Mouse (Mus musculus) kidney, adult 11 months (tissue): ENCODE data around the gene Bsdc1.
"Not testable (repeated sequence)": the region's sequence is repeated elsewhere in the genome, so short reads cannot be mapped to it uniquely, and the experiment has no call there.

Source experiments
- DNase-seq: peaks from one replicate; pipeline ENCODE4 v3.0.0; 2022

Gene Bsdc1

DNA sequence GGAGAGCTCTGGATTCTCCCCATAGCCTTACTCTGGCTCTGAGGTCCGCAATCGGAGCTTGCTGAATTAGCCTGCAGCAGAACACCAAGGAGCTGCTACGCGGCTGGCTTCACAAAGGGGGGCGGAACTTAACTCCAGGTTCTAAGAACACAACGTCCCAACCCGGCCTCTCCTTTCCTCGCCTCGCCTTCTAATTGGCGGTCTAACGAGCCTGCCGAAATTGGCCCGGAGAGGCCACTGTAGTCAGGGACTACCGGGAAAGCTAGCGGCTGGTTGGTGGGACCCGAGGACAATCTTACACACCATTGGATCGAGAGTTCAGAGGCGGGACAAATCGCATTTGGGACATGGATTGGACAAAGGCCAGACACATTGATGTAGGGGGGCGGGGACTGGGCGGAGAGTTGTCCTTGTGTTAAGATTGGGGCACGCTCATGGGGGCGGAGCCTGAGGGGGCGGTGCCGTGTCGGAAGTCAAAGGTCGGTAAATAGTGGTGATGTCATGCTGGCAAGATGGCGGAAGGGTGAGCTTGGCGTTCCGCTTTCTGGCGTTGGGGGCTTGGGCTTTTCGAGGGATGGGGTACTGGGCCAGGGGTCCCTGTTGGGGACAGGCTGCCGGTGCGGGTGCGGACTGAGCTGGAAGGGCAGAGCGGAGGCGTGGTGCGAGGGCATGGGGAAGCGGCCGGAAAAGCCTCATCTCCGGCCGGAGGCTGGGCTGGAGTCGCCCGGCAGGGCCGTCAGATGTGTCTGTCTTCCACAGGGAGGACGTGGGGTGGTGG lies at the start of gene Bsdc1:
Gene Bsdc1, plus strand, starts transcription at position 399 of the 778 bp plus-strand sequence.
- peak; percentile 100 for DNase-seq

DNA sequence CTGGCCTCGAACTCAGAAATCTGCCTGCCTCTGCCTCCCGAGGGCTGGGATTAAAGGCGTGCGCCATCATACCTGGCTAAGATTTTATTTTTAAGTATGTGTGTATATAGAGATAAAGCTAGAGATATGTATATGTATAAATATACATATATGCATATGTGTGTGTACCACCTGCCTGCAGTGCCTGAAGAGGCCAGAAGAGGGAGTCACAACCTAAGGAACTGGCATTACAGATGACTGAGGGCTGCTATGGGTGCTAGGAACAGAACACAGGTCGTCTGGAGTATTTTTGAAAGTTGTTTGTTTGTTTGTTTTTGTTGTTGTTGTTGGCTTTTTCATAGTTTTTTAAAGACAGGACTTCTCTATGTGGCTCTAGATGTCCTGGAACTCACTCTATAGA lies 45.5 kb upstream of the Bsdc1 start:
- no peak for DNase-seq

DNA sequence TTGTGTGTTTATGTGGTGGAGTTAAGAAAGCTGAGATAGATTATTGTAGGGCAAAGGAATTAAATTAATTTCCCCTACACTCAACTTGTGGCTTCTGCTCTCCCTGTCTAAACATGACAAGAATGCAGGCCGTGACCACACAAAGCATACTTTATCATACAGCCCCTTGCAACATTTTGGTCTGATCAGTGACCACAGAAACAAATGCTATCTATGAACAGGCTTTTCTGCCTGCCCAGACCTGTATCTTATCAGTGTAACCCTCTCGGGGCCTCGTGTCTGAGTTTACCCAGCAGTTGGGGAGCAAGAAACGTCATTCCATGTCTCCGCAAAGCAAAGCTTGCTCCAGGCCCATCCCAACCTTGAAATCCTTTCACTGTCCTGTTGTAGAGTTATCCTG lies 44.9 kb upstream of the Bsdc1 start:
- DNase-seq, result no peak

DNA sequence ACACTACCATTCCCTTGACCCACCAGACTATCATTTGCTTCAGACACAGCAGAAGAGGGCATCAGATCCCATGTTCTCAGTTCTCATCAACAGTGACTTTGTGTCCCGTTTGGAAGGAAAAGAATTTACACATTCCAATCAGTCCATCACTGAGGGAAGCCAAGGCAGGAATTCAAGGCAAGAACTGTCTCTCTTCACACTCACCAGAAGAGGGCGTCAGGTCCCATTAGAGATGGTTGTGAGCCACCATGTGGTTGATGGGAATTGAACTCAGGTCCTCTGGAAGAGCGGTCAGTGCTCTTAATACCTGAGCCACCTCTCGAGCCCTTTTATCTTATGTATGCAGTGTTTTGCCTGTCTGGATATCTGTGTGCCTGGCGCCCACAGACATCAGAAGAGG lies 43.1 kb upstream of the Bsdc1 start:
- DNase-seq, result no peak

DNA sequence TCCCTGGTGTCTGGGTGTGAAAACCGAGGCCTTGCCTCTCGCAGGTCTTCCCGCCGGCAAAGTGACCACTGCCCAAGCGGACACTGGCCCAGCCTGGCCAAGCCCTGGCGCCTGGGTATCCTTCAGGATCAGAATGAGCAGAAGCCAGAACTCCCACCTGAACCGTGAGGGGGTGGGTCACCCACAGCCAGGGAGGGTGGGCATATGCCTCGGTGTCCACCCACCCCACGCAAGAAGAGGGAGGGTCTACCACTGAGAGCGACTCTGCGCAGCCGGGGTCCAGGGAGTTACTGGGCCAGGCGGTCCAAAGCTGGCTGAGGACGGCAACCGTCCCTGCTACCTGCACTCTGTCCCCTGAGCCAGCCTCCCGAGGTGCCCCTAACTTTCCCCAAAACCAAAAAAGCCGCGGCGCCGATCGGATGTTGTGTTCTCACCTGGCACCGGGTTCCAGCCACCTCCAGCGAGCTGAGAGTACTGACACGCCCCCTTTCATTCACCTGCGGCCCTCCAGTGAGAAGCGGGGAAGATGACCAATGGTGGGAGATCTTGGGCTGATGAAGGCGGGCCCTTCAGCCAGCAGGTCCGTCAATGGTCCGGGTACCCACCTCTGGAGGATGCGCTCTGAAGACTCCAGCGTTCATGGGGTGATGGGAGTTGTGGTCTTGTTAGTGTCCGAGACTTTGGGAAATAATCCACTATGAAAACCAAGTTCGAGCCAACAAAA lies 20.9 kb upstream of the Bsdc1 start, which contains the start of gene Zbtb8b:
Gene Zbtb8b, minus strand, starts transcription at position 514 of the 724 bp plus-strand sequence.
- peak; percentile 84 for DNase-seq

DNA sequence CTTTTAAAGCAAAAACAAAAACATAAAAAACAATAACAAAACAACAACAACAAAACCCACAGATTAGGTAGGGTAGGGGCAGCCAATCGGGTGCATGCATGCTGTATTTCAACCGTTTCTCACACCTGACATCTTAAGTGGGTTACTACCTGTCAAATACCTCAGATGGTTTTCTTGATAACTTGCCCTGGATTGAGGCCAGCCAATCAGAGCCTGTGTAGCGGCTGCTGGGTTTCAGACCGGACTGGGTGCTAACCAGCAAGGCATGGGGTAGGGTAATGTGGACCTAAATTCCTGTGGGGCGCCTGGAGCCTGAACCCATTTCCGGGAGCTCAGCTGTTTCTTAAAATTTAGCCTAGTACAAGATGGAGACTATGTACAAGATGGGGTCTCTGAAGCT lies 20.2 kb upstream of the Bsdc1 start:
- peak; percentile 40 for DNase-seq

DNA sequence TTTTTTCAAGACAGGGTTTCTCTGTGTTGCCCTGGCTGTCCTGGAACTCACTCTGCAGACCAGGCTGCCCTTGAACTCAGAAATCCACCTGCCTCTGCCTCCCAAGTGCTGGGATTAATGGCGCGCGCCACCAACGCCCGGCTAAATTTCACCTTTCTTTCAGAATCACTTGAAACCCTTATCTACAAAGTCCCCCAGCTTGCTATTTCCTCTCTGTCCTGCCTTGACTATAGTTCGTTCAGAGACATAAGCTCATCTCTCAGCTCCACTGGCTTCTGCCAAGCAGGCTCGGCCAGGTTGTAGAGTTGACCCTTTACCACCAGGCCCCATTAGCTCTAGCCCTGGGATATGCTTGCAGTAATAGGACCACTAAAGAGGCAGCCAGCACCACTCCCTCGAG lies 14.0 kb upstream of the Bsdc1 start:
- DNase-seq, result no peak

DNA sequence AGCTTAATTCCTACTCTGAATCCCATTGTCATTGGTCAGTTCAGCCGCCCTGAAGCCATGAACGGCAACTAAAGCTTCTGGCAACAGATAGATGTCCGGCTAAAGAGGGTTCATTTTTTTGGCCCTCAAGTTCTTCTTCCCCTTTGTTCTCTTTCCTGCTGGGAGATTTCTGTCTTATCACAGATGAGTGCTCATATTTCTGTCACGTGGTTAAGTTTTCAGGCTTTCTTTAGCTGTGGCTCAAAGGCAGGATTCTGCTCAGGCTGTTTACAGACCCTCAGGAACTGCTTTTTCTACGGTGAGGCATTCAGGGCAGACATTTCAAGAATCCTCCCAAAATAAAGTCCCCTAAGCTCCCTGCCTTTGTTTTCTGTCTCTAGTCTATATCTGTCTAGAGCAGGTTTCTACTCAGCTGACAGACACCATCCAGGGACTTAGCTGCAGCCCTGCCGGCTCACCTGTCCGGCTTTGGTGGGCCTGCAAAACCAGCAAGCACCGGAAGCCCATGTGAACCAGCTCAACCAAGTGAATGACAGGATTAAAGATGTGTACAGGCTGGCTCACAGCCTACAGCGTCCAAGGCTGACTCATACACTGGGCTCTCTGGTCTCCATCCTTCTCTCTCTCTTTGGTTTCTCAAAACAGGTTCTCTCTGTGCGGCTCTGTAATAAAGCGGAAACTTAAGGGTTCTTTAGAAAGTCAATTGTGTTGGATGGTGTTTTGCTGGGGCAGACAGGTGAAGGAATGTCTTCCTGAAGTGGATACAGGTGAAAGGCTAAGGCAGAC lies 13.4 kb upstream of the Bsdc1 start:
- DNase-seq, result no peak

DNA sequence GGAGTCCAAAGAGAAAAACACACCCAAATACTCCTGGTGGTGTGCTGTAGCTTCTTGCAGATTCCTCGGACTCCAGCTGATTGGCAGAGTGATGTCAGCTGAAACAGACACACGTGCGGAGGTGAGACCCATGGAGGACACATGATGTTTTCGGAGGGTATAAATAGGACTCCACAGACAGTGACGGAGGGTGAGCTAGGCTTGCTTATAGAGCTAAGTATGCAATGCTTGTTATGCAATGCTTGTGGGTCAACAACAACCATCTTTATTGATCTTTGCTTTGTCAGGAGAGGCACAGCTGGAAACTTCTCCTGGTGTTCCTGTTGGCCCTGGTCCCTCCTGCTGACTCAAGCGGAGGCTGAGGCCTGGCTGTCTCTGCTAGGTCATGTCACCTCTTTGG lies 12.7 kb upstream of the Bsdc1 start:
- no peak for DNase-seq

DNA sequence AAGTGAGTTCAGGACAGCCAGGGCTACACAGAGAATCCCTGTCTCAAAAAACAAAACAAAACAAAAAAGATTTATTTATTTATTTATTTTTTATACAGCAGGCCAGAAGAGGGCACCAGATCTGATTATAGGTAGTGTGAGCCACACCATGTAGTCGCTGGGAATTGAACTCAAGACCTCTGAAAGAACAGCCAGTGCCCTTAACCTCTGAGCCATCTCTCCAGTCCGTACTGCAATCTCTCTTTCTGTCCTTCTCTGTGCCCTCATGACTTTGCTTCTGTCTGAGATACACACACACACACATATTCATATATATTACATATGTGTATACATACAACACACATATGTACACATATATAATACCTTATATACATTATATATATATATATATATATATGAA lies 10.5 kb upstream of the Bsdc1 start:
- no peak for DNase-seq

DNA sequence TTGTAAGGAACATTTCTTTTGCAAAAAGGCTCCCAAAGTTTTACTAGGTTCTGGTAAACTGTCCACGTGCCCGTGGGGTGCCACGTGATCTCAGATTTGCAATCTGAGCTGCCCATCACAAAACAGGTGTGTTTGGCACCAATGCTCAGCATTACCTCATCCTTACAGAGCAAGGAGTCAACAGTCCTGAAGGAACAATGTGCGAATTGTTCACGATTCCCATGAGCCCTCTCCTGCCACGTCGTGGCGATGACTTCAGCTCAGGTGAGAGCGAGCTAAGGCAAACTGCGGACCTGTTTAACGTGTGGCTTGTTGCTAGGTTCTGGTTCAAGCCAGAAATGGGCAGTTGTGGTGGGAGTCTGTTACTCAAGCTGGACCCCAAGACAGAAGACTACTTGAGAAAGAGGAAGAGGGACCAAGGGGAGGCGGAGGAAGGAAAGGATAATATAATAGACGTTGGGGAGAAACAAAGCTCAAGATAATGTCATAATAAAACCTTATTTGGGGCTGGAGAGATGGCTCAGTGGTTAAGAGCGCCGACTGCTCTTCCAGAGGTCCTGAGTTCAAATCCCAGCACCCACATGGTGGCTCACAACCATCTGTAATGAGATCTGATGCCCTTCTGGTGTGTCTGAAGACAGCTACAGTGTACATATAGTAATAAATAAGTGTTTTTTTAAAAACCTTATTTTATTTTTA lies 9.8 kb upstream of the Bsdc1 start:
- DNase-seq, result no peak

DNA sequence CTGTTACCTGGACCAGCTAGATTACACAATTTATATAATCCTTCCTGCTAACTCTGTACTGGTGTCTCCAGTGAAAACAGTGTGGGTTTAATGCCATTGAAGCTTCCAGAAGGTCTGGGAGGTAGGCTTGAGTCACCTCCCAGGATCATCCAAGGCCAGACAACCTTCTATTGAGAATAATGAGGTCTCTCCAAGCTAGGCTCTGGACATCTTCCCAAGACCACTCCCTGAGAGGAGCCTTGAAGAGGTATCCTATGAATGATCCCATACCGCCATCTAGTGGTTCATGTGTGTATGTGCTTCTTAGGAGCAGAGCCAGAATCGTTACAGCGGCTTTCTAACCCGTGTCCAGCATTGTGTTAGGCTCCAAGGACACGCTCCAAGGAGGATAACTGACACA lies 6.1 kb upstream of the Bsdc1 start:
- peak; percentile 68 for DNase-seq

DNA sequence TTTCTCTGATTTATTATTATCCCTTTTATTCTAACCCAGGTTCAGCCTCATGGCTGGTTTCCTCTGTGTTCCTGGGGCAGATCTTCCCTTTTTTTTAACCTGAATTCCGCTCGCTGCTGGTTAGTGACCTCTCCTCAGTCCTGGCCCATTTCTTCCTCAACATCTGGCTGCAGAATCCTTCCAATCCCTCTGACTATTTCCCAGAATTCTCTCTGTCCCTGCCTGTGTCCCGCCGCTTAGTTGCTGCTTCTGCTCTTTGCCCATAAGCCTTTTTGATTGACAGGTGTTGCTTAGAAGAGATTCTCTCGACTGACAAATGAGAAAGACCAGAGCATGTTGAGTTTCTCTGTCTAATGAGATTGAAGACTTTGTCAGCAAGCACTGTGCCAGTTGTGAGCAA lies 5.3 kb upstream of the Bsdc1 start:
- no peak for DNase-seq

DNA sequence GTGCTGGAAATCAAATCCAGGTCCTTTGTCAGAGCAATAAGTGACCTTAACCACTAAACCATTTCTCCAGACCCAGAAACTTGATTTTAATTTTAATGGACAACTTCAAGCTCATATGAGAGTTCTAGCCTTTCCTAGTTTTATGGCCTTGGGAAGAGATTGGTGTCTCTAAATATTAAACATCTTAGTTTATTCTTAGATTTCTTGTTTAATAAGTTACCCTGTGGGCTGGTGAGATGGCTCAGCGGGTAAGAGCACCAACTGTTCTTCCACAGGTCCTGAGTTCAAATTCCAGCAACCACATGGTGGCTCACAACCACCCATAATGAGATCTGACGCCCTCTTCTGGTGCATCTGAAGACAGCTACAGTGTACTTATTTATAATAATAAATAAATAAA lies 4.1 kb upstream of the Bsdc1 start:
- not testable (repeated sequence) for DNase-seq

DNA sequence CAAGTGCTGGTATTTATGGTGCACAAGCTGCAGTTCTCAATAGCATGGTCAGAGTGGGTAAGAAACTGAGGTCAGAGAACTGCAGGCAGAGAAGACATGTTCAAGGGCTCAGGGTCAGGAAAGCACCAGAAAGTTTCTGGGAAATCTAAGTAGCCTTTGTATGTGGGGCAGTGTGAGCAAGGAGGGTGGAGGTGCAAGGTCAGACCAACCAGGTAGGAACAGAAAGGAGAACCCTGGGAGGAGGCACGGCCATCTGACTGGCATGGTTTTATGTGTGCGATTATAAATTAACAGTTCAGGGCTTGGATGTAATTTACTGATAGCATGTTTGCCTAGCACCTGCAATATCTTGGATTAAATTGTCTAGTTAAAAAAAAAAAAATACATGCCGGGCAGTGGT lies 1.7 kb upstream of the Bsdc1 start:
- DNase-seq, result no peak

DNA sequence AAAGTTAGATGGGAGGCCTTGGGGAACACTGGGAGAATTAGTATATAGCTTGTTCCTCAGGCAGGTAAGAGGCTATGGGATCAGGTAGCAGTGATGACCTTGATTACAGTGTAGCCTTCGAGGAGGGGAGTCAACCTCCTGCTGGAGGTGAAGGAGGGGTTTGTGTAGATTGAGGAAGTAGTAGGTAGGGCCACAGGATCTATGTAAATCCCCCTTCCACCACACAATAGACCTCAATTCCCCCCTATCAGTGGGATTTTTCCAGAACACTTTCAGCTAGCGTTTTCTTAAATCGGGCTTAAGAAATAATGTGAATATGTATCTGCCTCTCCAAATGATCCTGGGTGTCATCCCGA lies 576 bp upstream of the Bsdc1 start:
- no peak for DNase-seq

DNA sequence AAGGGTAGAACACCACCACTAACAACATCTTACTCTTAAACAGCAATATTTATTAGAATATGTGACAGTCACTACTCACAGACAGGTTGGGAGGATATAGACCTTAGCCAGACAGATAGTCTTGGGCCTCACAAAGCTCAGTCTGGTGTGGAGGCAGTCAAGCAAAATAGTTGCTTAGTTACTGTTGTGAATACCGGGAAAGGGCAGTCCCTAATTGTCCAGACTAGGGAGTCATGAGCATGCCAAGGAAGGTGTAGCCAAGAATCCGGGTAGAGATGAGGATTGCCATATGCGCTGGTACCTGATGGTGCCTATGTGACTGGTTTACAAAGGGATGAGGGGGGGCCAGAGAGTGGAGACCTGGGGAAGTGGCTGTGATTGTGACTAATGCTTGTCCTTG lies 737 bp downstream of the Bsdc1 start:
- peak; percentile 33 for DNase-seq

DNA sequence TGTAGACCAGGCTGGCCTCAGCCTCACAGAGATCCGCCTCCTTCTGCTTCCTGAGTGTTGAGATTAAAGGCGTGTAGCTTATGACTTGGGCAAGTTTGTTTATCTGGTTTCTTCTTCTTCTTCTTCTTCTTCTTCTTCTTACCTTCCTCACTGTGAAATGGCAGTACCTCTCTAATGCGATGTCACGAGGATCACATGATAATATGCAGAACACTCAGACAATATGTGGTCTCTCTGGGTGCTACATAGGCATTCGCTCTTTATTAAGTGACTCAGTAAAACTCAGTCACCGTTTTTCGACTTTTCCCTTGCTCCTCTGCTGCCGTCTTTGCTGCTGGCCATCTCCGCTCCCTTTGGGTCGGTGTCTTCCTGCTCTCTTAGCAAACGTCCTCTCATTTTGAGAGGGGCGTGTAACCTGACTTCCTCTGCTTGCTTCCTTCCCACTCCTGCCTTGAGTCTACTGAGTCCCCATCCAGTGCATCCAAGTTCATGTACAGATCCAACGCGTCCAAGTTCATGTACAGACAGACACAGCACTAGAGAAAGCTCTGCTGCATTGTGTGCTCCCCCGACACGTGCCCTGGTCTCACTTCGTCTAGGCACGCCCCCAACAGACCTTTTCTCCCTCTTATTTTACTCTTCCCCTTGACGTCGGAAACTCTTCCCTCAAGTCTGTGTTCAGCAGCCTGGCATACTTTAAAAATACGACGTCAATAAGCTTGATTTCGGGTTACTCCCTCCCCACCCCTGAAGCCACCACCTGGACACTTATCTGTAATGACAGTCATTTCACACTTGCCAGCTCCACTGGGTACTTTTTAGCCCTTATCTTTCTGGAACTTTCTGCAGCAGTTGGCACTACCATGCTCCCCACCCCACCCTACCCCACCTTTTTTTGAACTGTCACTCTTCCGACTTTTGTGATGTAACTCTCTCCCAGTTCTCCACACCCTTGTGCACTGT lies 2.0 kb downstream of the Bsdc1 start:
- DNase-seq, result no peak

DNA sequence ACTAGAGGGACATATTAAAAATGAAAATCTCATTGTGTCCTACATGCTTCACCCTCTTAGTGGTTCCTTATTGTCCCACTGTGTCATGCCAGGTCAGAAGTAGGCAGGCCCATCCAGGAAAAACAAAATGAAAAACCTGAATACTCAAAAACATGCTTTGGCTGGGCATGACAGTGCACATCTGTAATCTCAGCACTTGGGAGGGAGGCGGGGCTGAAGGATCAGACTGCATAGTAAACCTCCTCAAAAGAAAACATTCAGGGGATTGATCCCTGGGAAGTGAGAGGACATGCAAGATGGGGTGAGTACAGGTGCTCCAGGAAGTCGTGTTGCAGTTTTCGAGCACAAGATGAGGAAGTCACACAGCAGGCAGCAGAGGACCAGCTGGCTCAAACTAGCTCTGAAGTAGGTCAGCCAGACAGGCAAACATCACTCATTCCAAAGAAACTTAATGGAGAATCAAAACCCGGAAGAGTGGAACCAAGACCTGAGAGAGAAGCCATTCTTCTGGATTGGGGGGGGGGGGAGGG lies 3.0 kb downstream of the Bsdc1 start:
- no peak for DNase-seq

DNA sequence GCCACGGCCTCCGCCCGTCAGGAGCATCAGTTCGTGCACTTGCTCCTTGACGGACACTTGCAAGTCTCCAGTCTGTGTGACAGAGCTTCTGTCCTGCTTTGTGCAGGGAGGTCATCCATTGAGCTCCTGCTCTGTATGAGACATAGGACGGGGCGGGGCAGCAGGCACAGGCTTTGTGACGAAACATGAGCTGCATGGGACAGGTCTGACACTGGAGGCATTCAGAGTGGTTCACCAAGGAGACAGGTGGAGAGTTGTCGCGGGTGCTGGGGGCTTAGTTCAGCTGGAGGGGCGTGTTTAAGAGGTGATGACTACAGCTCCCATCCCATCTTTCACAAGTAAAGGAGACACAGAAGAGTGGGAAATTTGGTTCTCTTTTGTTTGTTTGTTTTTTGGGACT lies 14.7 kb downstream of the Bsdc1 start:
- DNase-seq, result no peak

DNA sequence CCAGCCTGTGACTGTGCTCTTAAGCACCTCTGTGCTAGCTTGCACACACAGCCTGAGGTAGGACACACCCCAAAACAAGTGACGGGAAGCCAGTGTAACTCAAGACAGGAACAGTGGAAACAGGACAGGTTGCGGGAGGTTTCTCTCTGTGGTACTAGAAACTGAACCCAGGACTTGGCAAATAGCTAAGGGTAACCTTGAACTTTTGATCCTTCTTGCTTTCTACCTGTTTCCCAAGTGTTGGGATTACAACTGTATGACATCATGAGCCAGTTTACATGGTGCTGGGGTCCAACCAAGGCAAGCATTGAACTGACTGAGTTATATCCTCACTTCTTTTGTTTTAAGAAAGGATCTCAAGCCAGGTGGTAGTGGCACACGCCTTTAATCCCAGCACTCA lies 18.5 kb downstream of the Bsdc1 start:
- no peak for DNase-seq

DNA sequence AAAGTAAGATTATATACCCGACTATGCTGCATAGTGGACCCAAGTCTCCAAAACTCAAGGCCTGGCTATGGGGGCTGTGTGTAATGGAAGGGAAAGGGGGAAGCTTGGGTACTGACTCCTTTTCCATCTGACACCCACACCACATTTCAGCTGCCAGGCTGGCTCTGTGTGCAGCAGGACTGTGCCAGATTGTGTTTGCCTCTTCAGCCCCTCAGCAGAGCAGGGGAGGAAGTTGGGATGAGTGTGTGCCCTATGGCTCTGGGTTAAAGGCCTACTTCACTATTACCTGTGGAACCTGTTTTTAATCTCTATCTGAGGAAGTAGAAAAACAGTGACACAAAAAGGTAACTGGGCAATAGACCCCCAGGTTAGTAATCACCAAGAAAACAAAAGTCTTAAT lies 19.7 kb downstream of the Bsdc1 start:
- DNase-seq, result no peak
